Mouse (Mus musculus) lung, postnatal 0 days (tissue): Measurements from ENCODE around the gene Lrrtm4.

Experiments used
- CTCF ChIP-seq: IDR thresholded peaks from 2 replicates; pipeline ENCODE4 v1.5.1; 2016; ENCODE audit warnings: antibody characterized with exemption, mild to moderate bottlenecking
- EP300 ChIP-seq: IDR thresholded peaks from 2 replicates; pipeline ENCODE4 v1.6.1; 2016; ENCODE audit warnings: antibody characterized with exemption, mild to moderate bottlenecking, control low read depth

GRCm38 (mm10) chr6:80357092-80357491 lies 338.4 kb downstream of the Lrrtm4 start:
- TF ChIP-seq CTCF (no peak), EP300 (no peak)
